Mouse (Mus musculus) induced T-regulatory cell, adult 2 months (primary cell): ENCODE results near the gene Ifi204.
"Not testable (repeated sequence)": the region's sequence is repeated elsewhere in the genome, so short reads cannot be mapped to it uniquely, and the experiment has no call there.

Experiments
- DNase-seq: peaks from one replicate; pipeline ENCODE4 v3.0.0-alpha.2; 2012; ENCODE audit warnings: low read depth

Gene Ifi204

DNA sequence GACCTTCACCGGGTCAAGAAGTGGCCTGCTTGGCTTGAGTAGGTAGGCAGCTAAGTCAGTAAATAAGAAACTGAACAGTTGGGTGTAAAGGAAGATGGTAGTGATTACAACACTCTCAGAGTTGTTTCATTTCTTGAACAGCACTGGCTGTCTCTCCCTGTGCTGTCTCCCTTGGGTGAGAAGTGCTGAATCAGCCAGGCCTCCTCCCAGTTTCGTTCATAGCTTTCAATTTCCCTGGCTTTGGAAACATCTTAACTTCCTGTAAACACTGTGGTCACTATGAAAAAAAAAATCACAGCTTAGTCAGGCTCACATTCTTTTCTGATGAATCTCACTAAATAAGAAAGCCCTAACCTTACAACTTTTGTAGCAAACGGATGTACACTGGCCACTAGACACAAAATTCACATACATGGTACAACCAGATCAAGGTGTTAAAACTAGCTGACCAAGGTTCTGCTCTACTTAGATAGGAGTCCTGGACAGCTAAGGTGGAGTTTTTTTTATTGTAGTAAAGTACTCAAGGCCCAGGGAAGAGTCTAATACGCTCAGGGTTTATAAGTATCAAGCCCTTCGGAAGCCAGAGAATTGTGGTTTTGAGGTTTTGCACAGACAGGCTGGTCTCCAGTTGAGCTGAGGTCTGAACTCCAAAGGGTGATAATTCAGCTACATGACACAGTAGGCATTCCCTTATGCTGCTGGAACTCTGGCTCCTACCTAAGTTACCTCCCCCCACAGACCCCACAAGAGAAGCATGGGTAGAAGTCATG is at the start of gene Ifi204:
Gene Ifi204 (minus strand): TSS at position 96 of the 770 bp plus-strand sequence.
- DNase-seq = peak; percentile 55

DNA sequence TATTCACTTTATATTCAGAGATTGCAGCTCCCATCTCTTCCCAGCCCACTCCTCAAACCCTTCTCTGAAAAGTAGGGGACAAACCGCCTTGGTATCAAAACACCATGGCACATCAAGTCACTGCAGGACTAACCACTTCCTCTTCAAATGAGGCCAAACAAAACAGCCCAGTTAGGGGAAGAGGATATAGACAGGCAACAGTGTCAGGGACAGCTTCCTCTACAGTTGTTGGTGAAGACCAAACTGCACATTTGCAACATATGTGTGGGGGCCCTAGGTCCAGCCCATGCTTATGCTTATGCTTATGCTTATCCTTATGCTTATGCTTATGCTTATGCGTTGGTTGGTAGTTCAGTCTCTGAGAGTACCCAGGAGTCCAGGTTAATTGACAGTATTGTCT is 42.6 kb upstream of the Ifi204 start:
- peak; percentile 28 for DNase-seq

DNA sequence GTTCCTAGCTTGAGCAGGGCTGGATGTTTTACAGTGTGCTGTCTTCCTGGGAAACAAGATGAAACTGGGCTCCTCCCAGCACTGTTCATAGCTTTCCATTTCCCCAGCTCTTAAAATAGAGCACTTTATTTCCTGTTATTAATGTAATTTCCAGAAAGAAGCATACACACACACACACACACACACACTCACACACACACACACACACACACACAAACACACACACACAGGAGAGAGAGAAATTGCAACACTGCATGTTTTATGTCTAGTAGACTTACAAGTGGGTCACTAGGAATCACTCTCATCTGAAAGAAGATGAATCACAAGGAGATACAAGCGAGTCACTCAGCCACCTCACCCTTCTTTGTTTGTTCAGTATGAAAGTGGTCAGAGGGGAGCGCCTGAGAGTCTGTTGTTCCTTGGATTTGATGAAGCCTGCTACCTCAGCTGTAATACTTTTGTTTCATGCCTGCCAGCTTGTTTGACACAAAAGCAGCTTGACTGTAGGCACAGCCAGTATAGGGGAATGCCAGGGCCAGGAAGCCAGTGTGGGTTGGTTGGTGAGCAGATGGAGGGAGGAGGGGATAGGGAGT is 36.0 kb upstream of the Ifi204 start:
- not testable (repeated sequence) for DNase-seq

DNA sequence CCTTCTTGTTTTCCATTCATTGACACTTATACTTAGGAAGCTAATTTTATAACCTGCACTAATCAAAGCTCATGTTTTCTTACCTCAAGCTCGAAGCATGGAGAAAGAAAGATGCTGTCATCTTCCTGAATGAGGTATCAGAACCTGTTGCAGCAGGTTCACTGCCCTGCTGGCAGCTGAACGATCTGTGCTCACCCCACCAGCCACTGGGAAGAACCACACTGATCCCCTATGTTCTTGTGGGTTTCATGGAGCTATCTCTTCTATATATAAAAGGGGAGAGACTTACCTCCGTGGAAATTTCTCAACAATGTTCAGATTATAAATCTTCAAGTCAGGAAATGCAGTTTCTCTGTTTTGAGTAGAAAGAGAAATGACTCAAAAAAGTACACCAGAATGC is 35.5 kb upstream of the Ifi204 start:
- DNase-seq = not testable (repeated sequence)

DNA sequence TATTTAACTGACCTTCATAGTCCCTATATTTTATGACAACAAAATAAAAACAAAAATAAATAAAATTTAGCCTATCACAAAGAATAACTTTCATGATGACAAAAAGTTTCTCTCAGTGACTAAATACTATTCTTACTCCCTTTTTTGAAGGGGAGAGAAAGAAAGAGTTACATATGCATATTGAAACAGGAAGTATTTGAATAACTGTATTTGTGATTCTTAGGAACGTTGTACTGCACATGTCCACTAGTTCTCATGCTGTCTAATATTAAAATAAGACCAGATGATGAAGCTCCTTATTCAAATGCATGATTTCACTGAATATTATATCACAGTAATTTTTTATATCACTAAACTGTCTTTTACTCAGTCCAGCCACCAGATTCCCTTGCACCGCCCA is 35.0 kb upstream of the Ifi204 start:
- not testable (repeated sequence) for DNase-seq

DNA sequence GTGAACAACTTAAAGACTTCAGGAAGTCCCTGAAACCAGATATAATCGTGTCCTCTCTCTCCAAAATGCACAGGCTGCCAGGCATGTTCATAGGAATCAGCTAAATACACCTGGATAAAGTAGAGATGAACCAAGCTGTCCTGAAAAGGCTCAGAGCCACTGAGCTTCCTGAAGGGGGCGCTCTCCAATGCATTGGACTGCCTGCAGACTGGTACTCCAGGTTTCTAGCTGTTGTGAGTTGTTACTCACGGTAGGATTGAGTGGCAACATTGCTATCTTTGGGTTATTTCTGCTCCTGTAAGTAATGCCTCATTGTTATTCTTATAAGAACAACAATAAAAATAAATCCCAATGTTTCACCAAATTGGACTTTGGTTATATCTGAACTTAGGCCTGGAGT is 6.7 kb upstream of the Ifi204 start:
- DNase-seq = not testable (repeated sequence)

DNA sequence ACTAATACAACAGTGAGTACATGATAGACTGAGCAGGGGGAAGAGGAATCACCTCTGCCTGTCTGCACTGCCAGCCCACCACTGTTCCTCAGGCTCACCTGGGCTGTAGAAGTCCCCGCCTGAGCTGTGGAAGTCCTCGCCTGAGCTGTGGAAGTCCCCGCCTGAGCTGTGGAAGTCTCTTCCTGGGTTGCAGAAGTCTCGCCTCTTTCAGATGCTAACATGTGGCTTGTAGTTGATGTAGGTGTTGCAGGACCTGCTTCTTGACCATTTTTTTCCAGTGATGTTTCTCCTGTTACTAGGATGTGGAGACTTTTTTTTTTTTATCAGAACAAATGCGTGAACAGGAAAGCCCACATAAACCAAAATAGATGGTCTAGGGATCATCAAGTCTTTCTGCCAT is 6.7 kb downstream of the Ifi204 start:
- not testable (repeated sequence) for DNase-seq

DNA sequence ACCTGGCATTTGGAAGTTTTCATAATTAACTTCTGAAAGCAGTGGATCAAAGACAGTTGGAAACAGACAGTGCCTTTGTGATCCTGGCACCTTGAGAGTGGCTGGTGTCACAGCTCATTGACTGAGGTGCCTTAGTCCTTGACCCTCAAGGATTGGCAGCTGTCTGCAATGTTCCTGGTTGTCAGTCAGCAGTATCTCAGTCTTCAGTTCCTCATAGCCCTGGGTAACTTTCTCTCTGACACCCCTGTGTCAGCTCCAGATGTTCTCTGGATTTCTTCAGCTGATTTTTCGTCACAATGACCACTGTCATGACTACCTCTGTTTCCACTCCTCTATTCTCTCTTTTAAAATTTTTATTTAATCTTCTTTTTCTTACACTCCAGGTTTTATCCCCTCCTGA is 24.5 kb downstream of the Ifi204 start:
- DNase-seq = no peak

DNA sequence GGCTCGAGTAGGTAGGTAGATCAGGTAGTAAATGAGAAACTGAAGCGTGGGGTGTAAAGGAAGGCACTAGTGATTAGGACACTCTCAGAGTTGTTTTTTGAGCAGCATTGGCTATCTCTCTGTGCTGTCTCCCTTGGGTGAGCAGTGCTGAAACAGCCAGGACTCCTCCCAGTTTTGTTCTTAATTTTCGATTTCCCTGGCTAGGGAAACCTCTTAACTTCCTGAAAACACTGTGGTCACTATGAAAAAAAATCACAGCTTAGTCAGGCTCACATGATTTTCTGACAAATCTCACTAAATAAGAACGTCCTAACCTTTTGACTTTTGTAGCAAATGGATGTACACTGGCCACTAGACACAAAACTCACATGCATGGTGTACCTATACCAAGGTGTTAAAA is 25.1 kb downstream of the Ifi204 start, which contains the start of gene Ifi207:
Gene Ifi207 (minus strand): TSS at position 92 of the 400 bp plus-strand sequence.
- no peak for DNase-seq

DNA sequence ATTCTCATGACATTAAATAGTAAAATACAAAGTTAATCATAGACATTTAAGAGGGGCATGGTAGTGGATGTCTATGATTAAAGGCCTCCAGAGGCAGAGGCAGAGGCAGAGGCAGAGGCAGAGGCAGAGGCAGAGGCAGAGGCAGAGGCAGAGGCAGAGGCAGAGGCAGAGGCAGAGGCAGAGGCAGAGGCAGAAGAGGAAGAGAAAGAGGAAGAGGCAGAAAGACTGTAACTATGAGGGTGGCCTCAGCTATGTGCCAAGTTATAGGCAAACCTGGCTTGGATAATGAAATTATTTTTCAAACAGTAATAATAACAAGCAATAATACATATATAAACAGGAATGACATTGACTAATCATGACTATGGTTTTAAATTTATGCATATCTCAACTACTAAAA is 26.2 kb downstream of the Ifi204 start:
- no peak for DNase-seq

DNA sequence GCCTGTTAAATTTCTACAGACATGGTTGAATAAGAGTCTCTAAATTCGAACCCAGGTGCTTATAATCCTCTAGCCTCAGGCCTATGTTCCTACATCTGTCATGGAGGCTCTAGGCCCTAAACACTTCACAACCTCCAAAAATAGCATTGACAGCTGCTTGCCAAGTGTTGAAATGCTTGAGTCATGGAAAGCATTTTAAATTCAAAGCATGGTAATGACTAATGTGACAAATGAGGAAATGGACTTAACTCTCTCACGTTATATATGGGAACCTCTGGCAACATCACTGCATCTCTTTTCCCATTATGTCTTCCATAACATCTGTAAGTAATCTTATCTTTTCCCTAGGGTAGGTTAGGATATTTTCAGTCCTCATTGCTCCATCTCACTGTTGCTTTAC is 29.8 kb downstream of the Ifi204 start:
- DNase-seq = no peak

DNA sequence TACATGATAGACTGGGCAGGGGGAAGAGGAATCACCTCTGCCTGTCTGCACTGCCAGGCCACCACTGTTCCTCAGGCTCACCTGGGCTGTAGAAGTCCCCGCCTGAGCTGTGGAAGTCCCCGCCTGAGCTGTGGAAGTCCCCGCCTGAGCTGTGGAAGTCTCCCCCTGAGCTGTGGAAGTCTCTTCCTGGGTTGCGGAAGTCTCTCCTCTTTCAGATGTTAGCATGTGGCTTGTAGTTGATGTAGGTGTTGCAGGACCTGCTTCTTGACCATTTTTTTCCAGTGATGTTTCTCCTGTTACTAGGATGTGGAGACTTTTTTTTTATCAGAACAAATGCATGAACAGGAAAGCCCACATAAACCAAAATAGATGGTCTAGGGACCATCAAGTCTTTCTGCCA is 31.7 kb downstream of the Ifi204 start:
- peak; percentile 4 for DNase-seq

DNA sequence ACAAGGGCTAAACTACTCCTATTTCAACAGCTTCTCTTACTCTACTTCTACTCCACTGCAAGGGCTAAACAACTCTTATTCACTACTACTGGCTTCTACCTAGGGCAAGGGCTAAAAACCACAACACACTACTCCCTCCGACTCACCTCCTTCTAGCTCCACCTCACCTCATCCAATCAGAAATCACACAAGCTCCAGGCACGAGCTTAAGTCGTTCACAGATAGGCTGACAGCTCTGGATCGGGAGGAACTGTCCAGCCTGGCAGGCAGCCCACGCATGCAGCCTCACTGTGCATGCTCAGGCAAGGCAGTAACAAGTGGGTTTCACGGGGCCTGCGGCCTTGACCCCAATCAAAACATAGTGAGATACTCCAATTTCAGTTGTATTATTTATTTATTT is 33.5 kb downstream of the Ifi204 start:
- DNase-seq = no peak
